7 mouse cellular contexts compared by ENCODE assay signal in the genomic region with DNA sequence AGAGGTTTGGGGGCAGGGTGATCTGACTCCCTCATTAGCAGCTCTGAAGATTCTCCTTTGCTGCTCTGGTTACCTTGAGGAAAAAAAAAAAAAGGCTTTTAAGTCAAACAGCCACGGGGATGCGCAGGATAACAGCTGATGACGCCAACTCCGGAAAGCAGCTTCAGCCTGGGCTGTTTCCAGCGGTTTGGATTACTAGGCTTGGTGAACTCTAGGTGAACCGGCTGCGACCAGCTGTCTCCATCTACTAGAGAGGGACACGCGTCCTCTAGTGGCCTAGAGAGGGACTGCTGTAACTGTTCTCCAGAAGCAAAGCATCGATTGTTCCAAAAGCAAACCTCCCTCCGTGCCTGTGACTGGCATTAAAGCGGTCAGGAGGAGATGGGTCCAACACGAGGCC. TPM values are rescaled to one million over a fixed set of nuclear protein-coding genes. Genes with fewer than 3 reads are reported as not detected.
A peak's percentile ranks its signal among the peaks of the same experiment; 100 is the strongest.
DNase-seq lines count a peak whose midpoint lies in the region; ATAC-seq and TF ChIP-seq lines count a peak whose summit lies in the region.

No protein-coding gene starts in this region.

- no peaks in the 10 kb centered on the region for H3K79me2 ChIP-seq in heart, adult 2 months (replicated peaks; ENCODE audit: control insufficient read depth, insufficient read depth, low read length)

- peak overlapping the region; percentile 46; the same call in 1 of the 2 replicates for H3K27ac ChIP-seq in embryonic facial prominence, embryonic 12.5 days
- peak overlapping the region; percentile 45 for H3K27ac ChIP-seq in heart, adult 2 months
- H3K27ac ChIP-seq in kidney, adult 2 months (ENCODE audit: insufficient read depth, low read depth, low read length) = no peak overlapping the region
- H3K27ac ChIP-seq in limb, embryonic 12.5 days = no peak overlapping the region
- H3K27ac ChIP-seq in midbrain, embryonic 15.5 days = peak overlapping the region; percentile 26; the same call in 1 of the 2 replicates

- 2% methylated on average over 13 of the region's 13 CpGs for WGBS in embryonic facial prominence, embryonic 12.5 days
- under 1% methylated on average over 13 of the region's 13 CpGs for WGBS in heart, adult 2 months
- WGBS in kidney, adult 2 months = under 1% methylated on average over 13 of the region's 13 CpGs
- 3% methylated on average over 13 of the region's 13 CpGs for WGBS in limb, embryonic 12.5 days
- 1% methylated on average over 13 of the region's 13 CpGs for WGBS in midbrain, embryonic 15.5 days

- ATAC-seq in embryonic facial prominence, embryonic 12.5 days (ENCODE audit: insufficient number of reproducible peaks, insufficient read depth, low FRiP score, low TSS enrichment) = peak; percentile 88
- peak; percentile 87 for ATAC-seq in limb, embryonic 12.5 days (ENCODE audit: insufficient number of reproducible peaks, insufficient read depth, low FRiP score, low TSS enrichment, low read depth)
- ATAC-seq in midbrain, embryonic 15.5 days (replicated peaks) = peak; percentile 89

- no peak overlapping the region for H3K4me3 ChIP-seq in embryonic facial prominence, embryonic 12.5 days
- H3K4me3 ChIP-seq in heart, adult 2 months = no peak overlapping the region
- H3K4me3 ChIP-seq in kidney, adult 2 months (ENCODE audit: insufficient read depth, low read depth, low read length) = no peak overlapping the region
- no peak overlapping the region for H3K4me3 ChIP-seq in limb, embryonic 12.5 days (replicated peaks)
- no peak overlapping the region for H3K4me3 ChIP-seq in midbrain, embryonic 15.5 days

- no peak overlapping the region for H3K9ac ChIP-seq in embryonic facial prominence, embryonic 12.5 days
- H3K9ac ChIP-seq in heart, adult 2 months (ENCODE audit: low read depth, low read length) = no peak overlapping the region
- H3K9ac ChIP-seq in limb, embryonic 12.5 days (replicated peaks) = no peak overlapping the region
- peak overlapping the region; percentile 19; the same call in 1 of the 2 replicates for H3K9ac ChIP-seq in midbrain, embryonic 15.5 days

- no peak overlapping the region for H3K4me2 ChIP-seq in embryonic facial prominence, embryonic 12.5 days (replicated peaks)
- no peak overlapping the region for H3K4me2 ChIP-seq in limb, embryonic 12.5 days
- H3K4me2 ChIP-seq in midbrain, embryonic 15.5 days = peak overlapping the region; percentile 37

- intact Hi-C loops in heart, adult 2 months (cut with DNase I) = loop anchor here (1.0 to 10.0 kb wide), 3 partner anchors 18 to 238 kb away; no protein-coding TSS in a partner anchor

- TF ChIP-seq EP300 in heart, adult 2 months (IDR thresholded peaks at IDR 0.05; ENCODE audit: insufficient read depth, low read depth, low read length) = peak; percentile 98

- no peaks in the 10 kb centered on the region for H3K27me3 ChIP-seq in embryonic facial prominence, embryonic 12.5 days
- no peaks in the 10 kb centered on the region for H3K27me3 ChIP-seq in heart, adult 2 months (ENCODE audit: control insufficient read depth, insufficient read depth, low read length)
- no peaks in the 10 kb centered on the region for H3K27me3 ChIP-seq in kidney, adult 2 months (replicated peaks; ENCODE audit: control insufficient read depth, insufficient read depth, low read length)
- H3K27me3 ChIP-seq in limb, embryonic 12.5 days = no peaks in the 10 kb centered on the region
- H3K27me3 ChIP-seq in midbrain, embryonic 15.5 days (replicated peaks) = no peaks in the 10 kb centered on the region

- DNase-seq in adrenal gland, postnatal 14 days = peak; percentile 93
- peak; percentile 89 to 90 for DNase-seq in heart, adult 2 months
- peak; percentile 96 for DNase-seq in kidney, adult 2 months
- peak; percentile 46 to 81 for DNase-seq in spleen, adult 18-20 months

- peak; percentile 100 for TF ChIP-seq CTCF in heart, adult 2 months (IDR thresholded peaks at IDR 0.05)
- peak; percentile 100 for TF ChIP-seq CTCF in kidney, adult 2 months (conservative IDR thresholded peaks at IDR 0.05; ENCODE audit: insufficient read depth, insufficient read length, low read depth, low read length)

- H3K36me3 ChIP-seq in embryonic facial prominence, embryonic 12.5 days = no peaks in the 10 kb centered on the region
- H3K36me3 ChIP-seq in heart, adult 2 months (ENCODE audit: control insufficient read depth, insufficient read depth, low read length) = no peaks in the 10 kb centered on the region
- H3K36me3 ChIP-seq in kidney, adult 2 months (ENCODE audit: control insufficient read depth, insufficient read depth, low read length) = no peaks in the 10 kb centered on the region
- H3K36me3 ChIP-seq in limb, embryonic 12.5 days = no peaks in the 10 kb centered on the region
- no peaks in the 10 kb centered on the region for H3K36me3 ChIP-seq in midbrain, embryonic 15.5 days (replicated peaks)

- no peaks in the 10 kb centered on the region for H3K9me3 ChIP-seq in embryonic facial prominence, embryonic 12.5 days
- no peaks in the 10 kb centered on the region for H3K9me3 ChIP-seq in limb, embryonic 12.5 days
- H3K9me3 ChIP-seq in midbrain, embryonic 15.5 days = no peaks in the 10 kb centered on the region

- no peak for TF ChIP-seq POLR2A in heart, adult 2 months (IDR thresholded peaks at IDR 0.05; ENCODE audit: insufficient read depth, low read depth, low read length)
- no peak for TF ChIP-seq POLR2A in kidney, adult 2 months (IDR thresholded peaks at IDR 0.05; ENCODE audit: low read depth, low read length)

- H3K4me1 ChIP-seq in embryonic facial prominence, embryonic 12.5 days = peaks cover 10% of the 10 kb centered on the region; the same call in 1 of the 2 replicates
- H3K4me1 ChIP-seq in heart, adult 2 months (ENCODE audit: control insufficient read depth, insufficient read depth, low read length) = no peaks in the 10 kb centered on the region; the same call in 1 of the 2 replicates
- H3K4me1 ChIP-seq in kidney, adult 2 months (ENCODE audit: control insufficient read depth, insufficient read depth, low read length) = no peaks in the 10 kb centered on the region
- peaks cover 13% of the 10 kb centered on the region; the same call in 1 of the 2 replicates for H3K4me1 ChIP-seq in limb, embryonic 12.5 days (replicated peaks)
- H3K4me1 ChIP-seq in midbrain, embryonic 15.5 days = peaks cover 18% of the 10 kb centered on the region

RNA-seq across cellular contexts. Expression of a gene that starts 1.0 kb away (rescaled TPM):
- 3.0 and 4.0 TPM in 2 replicates for total RNA-seq in adrenal gland, postnatal 14 days (2021)
- 5.8 and 8.3 TPM in 2 replicates for polyA plus RNA-seq in embryonic facial prominence, embryonic 12.5 days (2016; fragmentation: Nextera tagmentation; extraction: Ambion mirVana)
- 1 to 10 TPM; 2.2 to 2.5 TPM for total RNA-seq in heart, adult 2 months (2021)
- 9.0 and 12.1 TPM in 2 replicates for polyA plus RNA-seq in heart, adult 2 months (2012; rRNA removed)
- polyA plus RNA-seq in kidney, adult 2 months (2012; rRNA removed) = 37.3 and 44.9 TPM in 2 replicates
- 1.4 and 2.6 TPM in 2 replicates for polyA plus RNA-seq in limb, embryonic 12.5 days (2016; fragmentation: Nextera tagmentation; extraction: Ambion mirVana)
- polyA plus RNA-seq in midbrain, embryonic 15.5 days (2015; fragmentation: Nextera tagmentation; extraction: Ambion mirVana) = 10.3 and 10.4 TPM in 2 replicates

RNA-seq across cellular contexts. Expression of a gene that starts 43.2 kb away (rescaled TPM):
- 67.5 and 69.9 TPM in 2 replicates for total RNA-seq in adrenal gland, postnatal 14 days (2021)
- 51.8 and 53.4 TPM in 2 replicates for polyA plus RNA-seq in embryonic facial prominence, embryonic 12.5 days (2016; fragmentation: Nextera tagmentation; extraction: Ambion mirVana)
- total RNA-seq in heart, adult 2 months (2021) = 10 to 100 TPM; 36.3 to 37.1 TPM
- 39.8 and 52.6 TPM in 2 replicates for polyA plus RNA-seq in heart, adult 2 months (2012; rRNA removed)
- 47.1 and 65.7 TPM in 2 replicates for polyA plus RNA-seq in kidney, adult 2 months (2012; rRNA removed)
- 42.7 and 54.1 TPM in 2 replicates for polyA plus RNA-seq in limb, embryonic 12.5 days (2016; fragmentation: Nextera tagmentation; extraction: Ambion mirVana)
- 112 and 126 TPM in 2 replicates for polyA plus RNA-seq in midbrain, embryonic 15.5 days (2015; fragmentation: Nextera tagmentation; extraction: Ambion mirVana)

RNA-seq across cellular contexts. Expression of a gene that starts 55.1 kb away (rescaled TPM):
- 59.8 and 60.9 TPM in 2 replicates for total RNA-seq in adrenal gland, postnatal 14 days (2021)
- polyA plus RNA-seq in embryonic facial prominence, embryonic 12.5 days (2016; fragmentation: Nextera tagmentation; extraction: Ambion mirVana) = 64.3 and 67.4 TPM in 2 replicates
- 10 to 100 TPM; 65.7 to 69.9 TPM for total RNA-seq in heart, adult 2 months (2021)
- polyA plus RNA-seq in heart, adult 2 months (2012; rRNA removed) = 24.1 and 32.9 TPM in 2 replicates
- polyA plus RNA-seq in kidney, adult 2 months (2012; rRNA removed) = 21.0 and 27.5 TPM in 2 replicates
- 59.5 and 66.2 TPM in 2 replicates for polyA plus RNA-seq in limb, embryonic 12.5 days (2016; fragmentation: Nextera tagmentation; extraction: Ambion mirVana)
- 79.0 and 80.2 TPM in 2 replicates for polyA plus RNA-seq in midbrain, embryonic 15.5 days (2015; fragmentation: Nextera tagmentation; extraction: Ambion mirVana)

RNA-seq across cellular contexts. Expression of a gene that starts 56.0 kb away (rescaled TPM):
- total RNA-seq in adrenal gland, postnatal 14 days (2021) = 68.0 TPM in 2 replicates
- 121 and 126 TPM in 2 replicates for polyA plus RNA-seq in embryonic facial prominence, embryonic 12.5 days (2016; fragmentation: Nextera tagmentation; extraction: Ambion mirVana)
- total RNA-seq in heart, adult 2 months (2021) = 10 to 100 TPM; 59.8 to 64.9 TPM
- polyA plus RNA-seq in heart, adult 2 months (2012; rRNA removed) = 21.1 and 35.8 TPM in 2 replicates
- polyA plus RNA-seq in kidney, adult 2 months (2012; rRNA removed) = 21.1 and 21.4 TPM in 2 replicates
- polyA plus RNA-seq in limb, embryonic 12.5 days (2016; fragmentation: Nextera tagmentation; extraction: Ambion mirVana) = 107 and 117 TPM in 2 replicates
- polyA plus RNA-seq in midbrain, embryonic 15.5 days (2015; fragmentation: Nextera tagmentation; extraction: Ambion mirVana) = 253 and 260 TPM in 2 replicates

Comparison
In these comparisons a context has a peak if more than half of its experiments do, and no peak if none do; other contexts are left out.
1. H3K27ac ChIP-seq: peak in embryonic facial prominence, embryonic 12.5 days (single experiment), heart, adult 2 months (single experiment) and midbrain, embryonic 15.5 days (single experiment); none in kidney, adult 2 months (single experiment) and limb, embryonic 12.5 days (single experiment).
2. Peak in every context shown above with its lines, with median percentiles within 50 percentile points of each other: DNase-seq and ATAC-seq.